Mouse (Mus musculus) liver, embryonic 13.5 days (tissue): Measurements from ENCODE around the gene Aatk. TPM values are rescaled to one million over a fixed set of nuclear protein-coding genes. Genes with fewer than 3 reads are reported as not detected.
A peak's percentile ranks its signal among the peaks of the same experiment; 100 is the strongest.

ENCODE experiments used
- ATAC-seq: fragments of 200-750 bp; cut with Nextera tagmentation; 2 replicates; pipeline ENCODE4 v1.8.0; 2017; ENCODE audit warnings: low read depth, mild to moderate bottlenecking, moderate number of reproducible peaks, moderate library complexity
- DNase-seq: peaks from one replicate; pipeline ENCODE4 v3.0.0; 2022
- H3K27ac ChIP-seq: fragments of 300-500 bp; sonication (generic); 2 replicates; pipeline ENCODE4 v1.5.1; 2015; ENCODE audit warnings: moderate library complexity, mild to moderate bottlenecking, inconsistent platforms
- H3K27me3 ChIP-seq: fragments of 300-500 bp; sonication (generic); 2 replicates; pipeline ENCODE4 v1.6.1; 2015; ENCODE audit warnings: mild to moderate bottlenecking, inconsistent platforms
- H3K36me3 ChIP-seq: fragments of 300-500 bp; sonication (generic); 2 replicates; pipeline ENCODE4 v1.6.1; 2015; ENCODE audit warnings: mild to moderate bottlenecking, inconsistent platforms
- H3K4me1 ChIP-seq: fragments of 300-500 bp; sonication (generic); replicated peaks from 2 replicates; pipeline ENCODE4 v1.6.1; 2015; ENCODE audit warnings: inconsistent platforms
- H3K4me2 ChIP-seq: fragments of 300-500 bp; sonication (generic); 2 replicates; pipeline ENCODE4 v1.6.1; 2015; ENCODE audit warnings: inconsistent platforms, mild to moderate bottlenecking, moderate library complexity
- H3K4me3 ChIP-seq: fragments of 300-500 bp; sonication (generic); replicated peaks from 2 replicates; pipeline ENCODE4 v1.5.1; 2015; ENCODE audit warnings: mild to moderate bottlenecking, inconsistent platforms
- H3K9ac ChIP-seq: fragments of 300-500 bp; sonication (generic); 2 replicates; pipeline ENCODE4 v1.6.1; 2015; ENCODE audit warnings: mild to moderate bottlenecking, inconsistent platforms
- H3K9me3 ChIP-seq: fragments of 300-500 bp; sonication (generic); replicated peaks from 2 replicates; pipeline ENCODE4 v1.6.1; 2016; ENCODE audit warnings: inconsistent platforms
- WGBS: fragments of 180-500 bp; shearing (Covaris S2); methylation state at CpG from one replicate; pipeline ENCODE4 v1.1.7; 2015; ENCODE audit not compliant: insufficient replicate concordance; 5-methylcytosine and 5-hydroxymethylcytosine counted together
- polyA plus RNA-seq: library from polyadenylated mRNA; unstranded; fragments of >200 nt; fragmentation: Nextera tagmentation; extraction: Ambion mirVana; gene quantifications from 2 replicates; pipeline ENCODE4 v1.2.1, GENCODE M21; 2015

Aatk gene
- polyA plus RNA-seq, 1 experiment from 2014 or later: 0.32 TPM

GRCm38 (mm10) chr11:120007496-120008080 lies 39.4 kb downstream of the Aatk start:
- no peaks in the 10 kb centered on the region for H3K4me1 ChIP-seq
- no peak overlapping the region for H3K27ac ChIP-seq
- DNase-seq (no peak), ATAC-seq (no peak)
- H3K27me3 ChIP-seq: peaks cover 20% of the 10 kb centered on the region
- WGBS: 40% methylated on average over 4 of the region's 4 CpGs
- H3K4me2 ChIP-seq: no peak overlapping the region
- H3K36me3 ChIP-seq: no peaks in the 10 kb centered on the region
- H3K4me3 ChIP-seq: no peak overlapping the region
- H3K9me3 ChIP-seq: no peaks in the 10 kb centered on the region
- no peak overlapping the region for H3K9ac ChIP-seq

- Histone ChIP-seq H3K9me3 (no peaks in the 10 kb centered on the region), H3K4me3 (no peak overlapping the region), H3K4me2 (no peak overlapping the region), H3K36me3 (no peaks in the 10 kb centered on the region), H3K4me1 (no peaks in the 10 kb centered on the region), H3K9ac (no peak overlapping the region), H3K27ac (no peak overlapping the region), H3K27me3 (peaks cover 3% of the 10 kb centered on the region; the same call in 1 of the 2 replicates)
- ATAC-seq (no peak), DNase-seq (no peak)
- WGBS: 74% methylated on average over 18 of the region's 18 CpGs
Observed at GRCm38 (mm10) chr11:120005434-120006317, 41.3 kb downstream of the Aatk start.

DNA sequence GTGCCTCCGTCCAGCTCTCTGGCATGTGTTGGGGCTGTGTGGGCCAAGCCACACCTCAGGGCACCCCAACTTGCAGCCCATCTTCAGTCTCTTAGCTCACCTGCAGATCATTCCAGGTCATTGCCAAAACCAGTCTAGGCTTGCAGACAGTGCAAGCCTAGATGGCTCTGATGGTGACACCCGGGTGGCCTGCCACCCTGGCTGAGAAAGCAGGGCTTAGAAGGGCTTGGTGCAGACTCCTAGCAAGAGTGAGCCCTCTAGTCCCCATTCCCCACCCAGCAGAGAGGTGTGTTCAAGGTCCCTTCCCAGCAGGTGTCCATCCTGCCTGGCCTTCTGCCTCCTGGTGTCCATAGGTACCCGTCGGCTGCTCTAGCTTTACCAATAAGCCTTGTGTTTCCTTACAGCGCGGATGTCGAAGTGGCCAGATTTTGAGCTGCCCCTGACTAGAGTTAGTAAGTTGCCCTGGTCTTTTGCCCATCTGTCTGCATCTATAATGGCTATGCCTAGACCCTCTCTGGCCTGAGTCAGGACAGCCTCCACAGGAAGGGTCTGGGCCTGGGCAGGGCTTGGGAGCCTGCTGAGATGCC lies 44.2 kb downstream of the Aatk start:
- WGBS: 78% methylated on average over 7 of the region's 7 CpGs
- H3K4me1 ChIP-seq: no peaks in the 10 kb centered on the region
- H3K27me3 ChIP-seq: no peaks in the 10 kb centered on the region
- no peaks in the 10 kb centered on the region for H3K9me3 ChIP-seq
- DNase-seq (no peak), ATAC-seq (no peak)
- no peak overlapping the region for H3K27ac ChIP-seq
- peaks cover 5% of the 10 kb centered on the region; the same call in 1 of the 2 replicates for H3K36me3 ChIP-seq
- no peak overlapping the region for H3K4me2 ChIP-seq
- H3K9ac ChIP-seq: no peak overlapping the region
- no peak overlapping the region for H3K4me3 ChIP-seq

DNA sequence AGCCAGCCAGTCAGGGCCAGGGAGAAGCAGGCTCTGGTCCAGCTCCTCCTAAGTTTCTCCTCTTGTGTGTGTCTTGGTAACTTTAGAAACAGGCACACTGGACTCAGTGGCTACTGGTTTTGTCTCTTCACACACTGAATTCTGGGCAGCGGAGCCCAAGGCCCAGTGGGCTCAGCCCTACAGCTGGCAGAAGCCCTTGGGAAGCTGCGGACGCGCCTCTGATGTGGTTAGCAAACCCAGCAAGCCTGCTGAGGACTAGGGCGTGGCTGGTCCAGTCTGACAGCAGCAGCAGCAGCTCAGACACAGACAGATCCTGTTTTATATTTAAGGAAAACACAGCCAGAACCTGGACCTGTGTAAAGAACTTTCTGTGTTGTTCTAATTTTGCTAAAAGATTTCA lies 44.9 kb downstream of the Aatk start:
- WGBS: 56% methylated on average over 5 of the region's 5 CpGs
- no peaks in the 10 kb centered on the region for H3K9me3 ChIP-seq
- no peaks in the 10 kb centered on the region for H3K4me1 ChIP-seq
- no peak overlapping the region for H3K9ac ChIP-seq
- H3K36me3 ChIP-seq: peaks cover 10% of the 10 kb centered on the region; the same call in 1 of the 2 replicates
- H3K4me3 ChIP-seq: no peak overlapping the region
- no peak overlapping the region for H3K4me2 ChIP-seq
- DNase-seq: no peak
- ATAC-seq: no peak
- H3K27me3 ChIP-seq: no peaks in the 10 kb centered on the region
- no peak overlapping the region for H3K27ac ChIP-seq

- H3K36me3 ChIP-seq: peaks cover 27% of the 10 kb centered on the region
- no peak for ATAC-seq
Observed at GRCm38 (mm10) chr11:119997351-119997750, 49.6 kb downstream of the Aatk start.

GRCm38 (mm10) chr11:119991338-119991678 lies 55.7 kb downstream of the Aatk start:
- peaks cover 7% of the 10 kb centered on the region for H3K4me1 ChIP-seq
- no peak overlapping the region for H3K4me3 ChIP-seq
- H3K4me2 ChIP-seq: no peak overlapping the region
- DNase-seq (peak; percentile 55), ATAC-seq (peak; percentile 45; the same call in 1 of the 2 replicates)
- H3K27ac ChIP-seq: no peak overlapping the region
- H3K9me3 ChIP-seq: no peaks in the 10 kb centered on the region
- peak overlapping the region; percentile 29; the same call in 1 of the 2 replicates for H3K9ac ChIP-seq
- peaks cover 11% of the 10 kb centered on the region for H3K36me3 ChIP-seq
- WGBS: 6% methylated on average over 10 of the region's 10 CpGs
- no peaks in the 10 kb centered on the region for H3K27me3 ChIP-seq

More at GRCm38 (mm10) chr11:119997351-119997750, 49.6 kb downstream of the Aatk start:
- Histone ChIP-seq H3K27ac (no peak overlapping the region), H3K4me2 (no peak overlapping the region), H3K9me3 (no peaks in the 10 kb centered on the region), H3K9ac (no peak overlapping the region), H3K4me3 (no peak overlapping the region), H3K27me3 (no peaks in the 10 kb centered on the region), H3K4me1 (no peaks in the 10 kb centered on the region)
- DNase-seq: no peak
- 83% methylated on average over 16 of the region's 16 CpGs for WGBS

DNA sequence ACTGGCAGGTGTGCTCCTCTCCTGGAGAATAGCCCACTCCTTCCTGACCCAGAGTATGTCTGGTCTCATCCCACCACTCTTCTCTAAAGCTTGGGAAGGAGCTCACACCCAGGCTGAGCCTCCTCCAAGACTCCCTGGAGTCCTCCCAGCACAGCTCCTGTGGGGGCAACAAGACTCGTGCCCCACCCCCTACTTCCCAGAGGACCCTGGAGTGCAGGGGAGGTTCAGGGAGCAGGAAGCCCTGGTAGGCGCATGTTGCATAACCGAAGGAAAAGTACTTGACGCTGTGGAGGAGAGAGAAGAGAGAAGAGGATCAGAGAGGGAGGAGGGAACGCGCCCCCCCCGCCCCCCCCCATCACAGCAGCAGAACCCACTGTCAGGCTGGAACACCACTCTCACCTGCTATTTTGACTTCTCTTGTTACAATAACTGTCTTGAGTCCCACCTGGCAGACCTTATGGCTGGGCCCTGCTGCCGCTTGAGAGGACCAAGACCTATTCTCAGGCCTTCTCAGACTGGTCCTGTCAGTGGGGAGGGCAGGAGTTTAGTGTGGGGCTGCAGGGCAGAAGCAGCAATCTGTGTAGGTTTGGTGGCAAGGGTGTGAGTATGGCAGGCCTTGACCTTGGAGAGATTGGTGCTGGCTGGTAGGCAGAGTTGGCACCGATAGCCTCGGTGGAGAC lies 56.2 kb downstream of the Aatk start:
- no peak for ATAC-seq
- peaks cover 7% of the 10 kb centered on the region for H3K4me1 ChIP-seq
- WGBS: 61% methylated on average over 10 of the region's 10 CpGs
- no peak overlapping the region for H3K4me2 ChIP-seq
- no peak overlapping the region for H3K27ac ChIP-seq
- no peak overlapping the region for H3K4me3 ChIP-seq
- DNase-seq: no peak
- peaks cover 11% of the 10 kb centered on the region for H3K36me3 ChIP-seq
- H3K9ac ChIP-seq: peak overlapping the region; percentile 29; the same call in 1 of the 2 replicates
- H3K27me3 ChIP-seq: no peaks in the 10 kb centered on the region
- H3K9me3 ChIP-seq: no peaks in the 10 kb centered on the region

GRCm38 (mm10) chr11:119989115-119989564 lies 57.8 kb downstream of the Aatk start:
- Histone ChIP-seq H3K36me3 (no peaks in the 10 kb centered on the region; the same call in 1 of the 2 replicates), H3K4me1 (peaks cover 12% of the 10 kb centered on the region), H3K9ac (no peak overlapping the region), H3K27me3 (no peaks in the 10 kb centered on the region), H3K9me3 (no peaks in the 10 kb centered on the region), H3K4me2 (no peak overlapping the region), H3K4me3 (no peak overlapping the region), H3K27ac (no peak overlapping the region)
- DNase-seq (no peak), ATAC-seq (no peak)
- 62% methylated on average over 10 of the region's 10 CpGs for WGBS

DNA sequence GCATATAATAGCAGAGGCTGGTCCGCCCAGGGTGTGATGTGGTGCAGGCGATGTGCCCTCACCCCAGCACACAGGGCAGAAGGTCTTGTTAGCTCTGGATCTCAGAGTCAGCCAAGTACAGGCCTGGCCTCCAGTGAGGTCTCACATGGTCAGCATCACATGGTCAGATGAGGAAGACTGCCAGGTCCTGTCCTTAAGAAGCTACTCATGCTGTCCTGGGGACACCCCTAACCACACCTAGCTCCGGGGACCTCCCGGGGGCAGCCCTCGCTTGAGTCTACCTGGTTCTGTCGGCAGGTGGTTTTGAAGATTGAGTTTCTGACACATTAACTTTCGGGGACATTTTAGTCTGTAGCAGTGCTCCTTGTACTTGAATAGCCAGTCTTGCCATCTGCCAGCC lies 58.6 kb downstream of the Aatk start:
- no peaks in the 10 kb centered on the region; the same call in 1 of the 2 replicates for H3K36me3 ChIP-seq
- no peak overlapping the region for H3K27ac ChIP-seq
- no peak for DNase-seq
- H3K4me1 ChIP-seq: peaks cover 12% of the 10 kb centered on the region
- 69% methylated on average over 7 of the region's 7 CpGs for WGBS
- no peak overlapping the region for H3K4me3 ChIP-seq
- H3K9me3 ChIP-seq: no peaks in the 10 kb centered on the region
- H3K4me2 ChIP-seq: no peak overlapping the region
- H3K27me3 ChIP-seq: no peaks in the 10 kb centered on the region
- no peak for ATAC-seq
- no peak overlapping the region for H3K9ac ChIP-seq

GRCm38 (mm10) chr11:119987876-119988275 lies 59.1 kb downstream of the Aatk start:
- Histone ChIP-seq H3K36me3 (no peaks in the 10 kb centered on the region; the same call in 1 of the 2 replicates), H3K4me1 (peaks cover 12% of the 10 kb centered on the region), H3K9ac (no peak overlapping the region), H3K9me3 (no peaks in the 10 kb centered on the region), H3K4me2 (no peak overlapping the region), H3K4me3 (no peak overlapping the region), H3K27ac (no peak overlapping the region), H3K27me3 (no peaks in the 10 kb centered on the region)
- no peak for DNase-seq
- WGBS: 64% methylated on average over 7 of the region's 7 CpGs
- no peak for ATAC-seq
